In genomic region chr4:33959841-33960240, GRCm38 (mm10) we compare ENCODE assay signal across 26 mouse cellular contexts. TPM values are rescaled to one million over a fixed set of nuclear protein-coding genes. Genes with fewer than 3 reads are reported as not detected.
"Had no signal": no experiment of that assay in that cellular context is flagged by ENCODE, and none has a peak within 500 bp of the region (broad histone marks: within the 10 kb centered on the region; RNA-seq: fewer than 3 reads in every experiment).

No protein-coding gene starts in this region.

- H3K4me3 ChIP-seq: embryonic facial prominence, embryonic 10.5 days; embryonic facial prominence, embryonic 12.5 days; embryonic facial prominence, embryonic 13.5 days; embryonic facial prominence, embryonic 15.5 days; erythroblast, embryonic 14.5 days; forebrain, embryonic 10.5 days; forebrain, embryonic 12.5 days; forebrain, embryonic 13.5 days; forebrain, embryonic 15.5 days; gastrocnemius, adult 2 months; heart, embryonic 10.5 days had no signal

- H3K27me3 ChIP-seq: embryonic facial prominence, embryonic 12.5 days; embryonic facial prominence, embryonic 13.5 days; embryonic facial prominence, embryonic 15.5 days; forebrain, embryonic 12.5 days; forebrain, embryonic 13.5 days; forebrain, embryonic 15.5 days had no signal

- H3K9ac ChIP-seq: embryonic facial prominence, embryonic 12.5 days; embryonic facial prominence, embryonic 13.5 days; embryonic facial prominence, embryonic 15.5 days; forebrain, embryonic 12.5 days; forebrain, embryonic 13.5 days; forebrain, embryonic 15.5 days had no signal

- H3K4me2 ChIP-seq: embryonic facial prominence, embryonic 12.5 days; embryonic facial prominence, embryonic 13.5 days; embryonic facial prominence, embryonic 15.5 days; forebrain, embryonic 12.5 days; forebrain, embryonic 13.5 days; forebrain, embryonic 15.5 days; heart, embryonic 11.5 days had no signal

- H3K4me1 ChIP-seq: embryonic facial prominence, embryonic 10.5 days; embryonic facial prominence, embryonic 12.5 days; embryonic facial prominence, embryonic 13.5 days; embryonic facial prominence, embryonic 15.5 days; forebrain, embryonic 10.5 days; forebrain, embryonic 12.5 days; forebrain, embryonic 13.5 days; forebrain, embryonic 15.5 days; heart, embryonic 10.5 days had no signal

- H3K9me3 ChIP-seq: embryonic facial prominence, embryonic 10.5 days; embryonic facial prominence, embryonic 12.5 days; embryonic facial prominence, embryonic 13.5 days; embryonic facial prominence, embryonic 15.5 days; forebrain, embryonic 10.5 days; forebrain, embryonic 13.5 days; forebrain, embryonic 15.5 days; heart, embryonic 10.5 days had no signal

- H3K27ac ChIP-seq: embryonic facial prominence, embryonic 10.5 days; embryonic facial prominence, embryonic 12.5 days; embryonic facial prominence, embryonic 13.5 days; embryonic facial prominence, embryonic 15.5 days; forebrain, embryonic 10.5 days; forebrain, embryonic 12.5 days; forebrain, embryonic 13.5 days; gastrocnemius, adult 2 months; heart, embryonic 10.5 days had no signal

- DNase-seq: cerebellum, adult 8-10 months; cerebellum, adult 9-10 months; cerebellum, adult 9-11 months; cerebellum, postnatal 25 days; cerebellum, postnatal 36 days; embryo, embryonic 11 days; gastrocnemius, adult 2 months; gastrocnemius, postnatal 10 days; gastrocnemius, postnatal 14 days; gastrocnemius, postnatal 25 days; gastrocnemius, postnatal 36 days; heart, adult 18-20 months had no signal

- H3K36me3 ChIP-seq: embryonic facial prominence, embryonic 10.5 days; embryonic facial prominence, embryonic 12.5 days; embryonic facial prominence, embryonic 13.5 days; embryonic facial prominence, embryonic 15.5 days; forebrain, embryonic 10.5 days; forebrain, embryonic 12.5 days; forebrain, embryonic 15.5 days; heart, embryonic 10.5 days had no signal

- ATAC-seq: forebrain, embryonic 13.5 days; forebrain, embryonic 15.5 days; forebrain, embryonic 16.5 days had no signal

RNA-seq across cellular contexts. Expression of gene Cnr1, which starts 35.4 kb away (rescaled TPM):
- total RNA-seq: common myeloid progenitor, adult 5-6 weeks; granulocyte monocyte progenitor cell, adult 5-6 weeks had no signal
- polyA plus RNA-seq: erythroblast, embryonic 14.5 days had no signal
